Mouse (Mus musculus): ENCODE measurements around the gene Marcks.
"Not testable (repeated sequence)": the region's sequence is repeated elsewhere in the genome, so short reads cannot be mapped to it uniquely, and the experiment has no call there.

Marcks gene

DNA sequence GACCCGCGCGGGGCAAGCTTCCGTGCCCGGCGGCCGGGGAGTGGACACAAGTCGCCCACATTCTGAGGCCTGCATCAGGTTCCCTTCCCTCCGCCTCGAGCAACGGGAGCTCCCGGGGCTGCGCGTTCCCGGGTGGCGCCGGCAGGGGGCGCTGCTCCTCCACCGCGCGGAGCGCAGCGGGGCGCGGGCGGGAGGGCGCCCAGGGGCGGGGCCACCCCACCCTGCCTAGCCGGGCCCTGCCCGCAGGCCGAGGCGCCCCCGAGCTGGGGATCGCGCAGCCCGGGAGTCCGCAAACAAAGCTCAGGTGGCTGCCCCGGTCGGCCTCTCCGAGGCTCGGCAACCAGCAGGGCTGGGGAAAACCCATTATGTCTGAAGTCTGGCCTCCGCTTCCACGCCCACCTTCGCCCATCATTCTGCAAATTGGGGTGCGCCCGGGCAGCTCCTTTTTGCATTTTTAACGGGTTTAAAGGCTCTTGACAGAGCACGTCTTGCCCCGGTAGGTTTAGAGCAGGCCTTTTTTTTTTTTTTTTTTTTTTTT is 1.7 kb downstream of the Marcks start:
- in situ Hi-C loops (cut with MboI; ENCODE audit: low sequenced_read_pairs) = no loop called here

- in situ Hi-C loops (cut with MboI; ENCODE audit: low sequenced_read_pairs) = no loop called here
These were observed 2.6 kb downstream of the Marcks start for GRCm38 (mm10) chr10:37135951-37136751.

GRCm38 (mm10) chr10:37133876-37134708 is 4.6 kb downstream of the Marcks start:
- in situ Hi-C loops (cut with MboI; ENCODE audit: low sequenced_read_pairs) = no loop called here

DNA sequence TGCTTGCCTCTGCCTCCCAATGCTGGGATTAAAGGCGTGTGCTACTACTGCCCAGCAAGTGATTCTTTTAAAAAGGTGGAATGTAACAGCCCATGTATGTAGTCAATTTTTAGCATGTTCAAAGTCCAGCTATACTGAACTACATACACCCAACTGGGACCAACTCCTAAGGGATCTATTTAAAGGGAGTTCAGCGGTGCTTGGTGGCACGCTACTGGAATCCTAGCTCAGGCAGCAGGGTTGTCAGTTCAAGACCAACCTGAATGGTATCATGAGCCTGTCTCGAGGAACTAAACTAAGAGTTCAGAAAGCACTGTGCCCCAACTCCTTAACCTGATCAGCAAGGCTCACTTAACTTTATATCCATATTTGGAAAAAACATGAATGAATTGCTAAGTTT is 6.0 kb downstream of the Marcks start:
- in situ Hi-C loops (cut with MboI; ENCODE audit: low sequenced_read_pairs) = no loop called here

DNA sequence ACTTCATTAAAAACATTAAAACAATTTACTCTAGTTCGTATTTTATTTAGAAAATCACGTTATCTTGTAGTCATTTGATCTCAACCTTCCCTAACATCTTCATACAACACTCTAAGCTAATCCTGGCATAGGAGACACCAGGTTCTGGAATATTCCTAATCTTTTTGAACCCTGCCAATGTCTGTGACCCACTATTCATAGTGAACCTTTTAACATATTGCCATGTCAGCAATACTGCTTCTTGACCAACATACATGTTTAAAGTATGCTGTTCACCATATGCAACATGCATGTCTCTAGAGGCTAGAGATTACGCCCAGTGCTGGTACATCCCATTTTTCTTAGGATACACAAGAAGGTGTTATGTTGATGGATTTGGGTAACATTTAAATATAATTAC is 9.1 kb downstream of the Marcks start:
- in situ Hi-C loops (cut with MboI; ENCODE audit: low sequenced_read_pairs) = no loop called here

DNA sequence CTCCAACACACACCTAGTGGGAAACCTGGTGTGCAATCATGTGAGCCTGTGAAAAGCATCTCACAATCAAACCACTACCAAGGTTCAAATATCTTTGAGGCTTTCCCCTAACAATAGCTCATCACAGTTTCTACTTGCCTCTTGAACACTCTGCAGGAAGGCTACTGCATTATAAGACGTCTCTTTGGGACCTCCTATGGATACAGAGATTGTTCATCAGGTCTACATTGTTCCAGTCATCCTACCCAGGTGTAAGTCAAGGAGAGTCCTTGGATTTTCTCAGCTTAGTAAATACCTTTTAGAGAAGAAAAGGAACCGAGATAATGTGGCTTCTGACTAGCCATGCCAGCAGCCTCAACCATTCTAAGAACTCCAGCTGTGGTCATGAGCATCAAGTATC is 23.4 kb downstream of the Marcks start:
- in situ Hi-C loops (cut with MboI; ENCODE audit: low sequenced_read_pairs) = no loop called here

DNA sequence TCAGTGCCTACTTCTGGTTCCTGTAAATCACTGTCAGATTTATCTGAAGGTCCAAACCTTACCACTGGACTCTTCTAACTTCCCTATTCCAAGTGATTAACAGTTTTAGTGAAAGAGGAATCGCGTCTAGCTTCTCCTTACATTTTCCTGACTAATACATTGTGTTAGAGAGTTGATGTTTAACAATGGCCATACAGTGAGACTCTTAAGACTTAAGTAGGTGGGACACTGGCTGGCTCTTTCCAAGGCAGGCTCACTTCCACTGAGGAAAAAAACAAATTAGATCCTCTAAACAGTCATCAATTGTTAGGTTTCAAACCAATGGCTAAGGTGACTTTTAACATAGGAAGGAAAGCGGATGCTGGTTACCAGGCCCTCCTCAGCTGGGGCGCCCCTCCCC is 25.9 kb downstream of the Marcks start:
- in situ Hi-C loops (cut with MboI; ENCODE audit: low sequenced_read_pairs) = no loop called here

DNA sequence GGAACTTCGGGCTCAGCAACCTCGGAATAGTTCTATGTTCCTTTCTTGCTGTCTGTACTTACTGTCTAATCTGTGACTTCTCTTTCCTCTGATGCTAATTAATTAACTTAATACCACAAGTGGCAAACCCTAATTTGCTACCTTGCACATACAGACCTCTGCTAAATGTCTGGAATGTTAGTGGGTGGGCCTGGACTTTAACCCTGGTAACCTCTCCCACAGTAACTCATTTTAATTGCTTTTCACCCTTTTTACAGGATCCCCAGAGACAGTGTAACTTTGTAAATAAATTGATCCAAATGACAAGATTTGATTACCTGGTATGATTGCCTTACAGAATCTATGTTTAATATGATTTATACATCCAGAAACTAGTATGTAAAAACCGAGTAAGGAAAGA is 26.4 kb downstream of the Marcks start:
- in situ Hi-C loops (cut with MboI; ENCODE audit: low sequenced_read_pairs) = no loop called here

GRCm38 (mm10) chr10:37111432-37111831 is 27.3 kb downstream of the Marcks start:
- in situ Hi-C loops (cut with MboI; ENCODE audit: low sequenced_read_pairs) = no loop called here

DNA sequence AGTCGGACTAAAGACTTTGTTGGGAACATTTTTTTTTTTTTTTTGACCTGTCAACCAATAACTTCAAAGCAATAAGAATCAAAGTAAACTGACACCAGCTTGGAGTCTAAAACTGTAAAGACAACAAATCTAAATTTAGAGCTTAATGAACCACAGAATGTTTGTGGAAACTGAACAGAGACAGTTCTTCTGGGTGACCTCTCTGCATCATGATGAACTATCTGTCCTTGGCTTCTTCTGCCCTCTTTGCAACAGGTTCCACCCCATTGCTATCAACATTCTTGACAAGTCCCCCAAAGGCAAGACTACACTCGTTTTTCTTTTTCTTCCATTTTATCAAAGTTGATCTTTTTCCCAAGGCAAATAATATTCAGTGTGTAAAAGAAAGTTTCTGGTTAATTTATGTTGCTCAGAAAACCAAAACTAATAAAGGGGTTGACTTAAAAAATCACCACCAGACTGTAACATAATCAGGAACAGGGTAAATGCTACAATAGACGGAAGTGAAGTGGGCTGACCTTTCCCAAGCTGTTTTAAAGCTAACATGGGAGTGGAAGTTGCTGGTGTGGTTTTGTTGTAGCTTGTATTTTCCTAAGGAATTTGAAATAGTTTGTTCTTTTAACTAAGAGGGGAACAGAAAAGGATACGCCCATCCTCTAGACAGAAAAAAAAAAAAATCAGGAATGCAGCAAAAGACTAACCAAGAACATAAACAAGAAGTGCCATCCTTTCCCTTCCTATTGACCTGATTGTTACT is 31.7 kb downstream of the Marcks start:
- in situ Hi-C loops (cut with MboI; ENCODE audit: low sequenced_read_pairs) = no loop called here

- in situ Hi-C loops (cut with MboI; ENCODE audit: low sequenced_read_pairs) = no loop called here
These were observed 32.4 kb downstream of the Marcks start for GRCm38 (mm10) chr10:37106303-37106702.

DNA sequence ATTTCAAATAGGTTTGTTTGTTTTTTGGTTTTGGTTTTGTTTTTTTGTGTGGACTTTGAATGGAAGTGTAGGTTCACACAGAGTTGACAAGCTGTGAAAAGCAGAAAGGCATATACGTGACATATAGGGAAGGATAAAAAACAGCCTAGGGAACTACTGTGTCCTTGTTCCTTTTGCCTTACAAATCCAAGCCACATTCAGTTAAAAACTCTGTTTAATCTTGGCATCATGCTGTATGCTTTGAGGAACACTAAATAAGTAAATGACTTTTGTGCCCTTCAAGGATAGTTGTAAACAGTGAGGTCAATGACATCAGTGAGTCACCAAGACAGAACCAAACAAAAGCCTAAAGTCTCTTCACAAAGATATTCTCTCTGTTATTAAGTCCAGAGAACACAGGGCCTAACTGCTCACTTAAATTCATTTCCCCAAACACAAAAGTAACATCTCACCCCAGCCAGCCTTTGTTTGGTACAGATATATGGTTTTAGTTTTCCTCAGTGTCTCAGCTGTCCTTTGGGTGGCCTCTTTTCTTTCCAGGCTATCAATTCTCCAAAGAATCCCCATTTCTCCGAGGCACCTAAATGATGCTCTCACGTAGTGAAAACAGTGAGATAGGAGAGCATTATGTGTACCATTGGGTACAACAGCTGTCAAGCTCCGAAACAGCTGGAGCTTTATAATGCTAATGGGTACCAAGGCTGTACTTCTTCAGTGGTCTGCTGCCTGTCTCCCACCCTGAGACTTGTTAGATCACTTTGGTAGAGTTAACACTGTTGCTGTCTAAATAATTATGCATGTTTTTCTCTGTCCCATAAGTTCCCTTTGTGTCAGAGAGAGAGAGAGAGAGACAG is 36.3 kb downstream of the Marcks start:
- in situ Hi-C loops (cut with MboI; ENCODE audit: low sequenced_read_pairs) = no loop called here

DNA sequence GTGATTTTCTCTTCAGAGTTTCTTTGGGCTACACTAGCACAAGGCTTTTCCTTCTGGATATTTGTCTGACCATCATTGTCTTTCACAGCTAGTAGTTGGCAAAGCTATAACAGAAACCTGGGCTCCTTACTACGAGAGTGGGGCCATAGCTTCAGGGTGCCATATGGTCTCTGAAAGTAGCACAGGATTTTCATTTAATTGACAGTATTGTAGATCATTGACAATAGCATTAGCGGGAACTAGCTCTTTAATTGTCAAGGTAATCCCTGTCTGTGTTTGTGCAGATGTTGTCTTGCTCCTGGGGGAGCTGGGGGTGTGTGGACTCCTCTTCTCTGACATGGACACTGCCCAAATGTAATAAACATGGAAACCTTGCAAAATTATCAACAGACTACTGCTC is 37.0 kb downstream of the Marcks start:
- in situ Hi-C loops (cut with MboI; ENCODE audit: low sequenced_read_pairs) = no loop called here

GRCm38 (mm10) chr10:37096529-37096928 is 42.2 kb downstream of the Marcks start:
- in situ Hi-C loops (cut with MboI; ENCODE audit: low sequenced_read_pairs) = no loop called here

DNA sequence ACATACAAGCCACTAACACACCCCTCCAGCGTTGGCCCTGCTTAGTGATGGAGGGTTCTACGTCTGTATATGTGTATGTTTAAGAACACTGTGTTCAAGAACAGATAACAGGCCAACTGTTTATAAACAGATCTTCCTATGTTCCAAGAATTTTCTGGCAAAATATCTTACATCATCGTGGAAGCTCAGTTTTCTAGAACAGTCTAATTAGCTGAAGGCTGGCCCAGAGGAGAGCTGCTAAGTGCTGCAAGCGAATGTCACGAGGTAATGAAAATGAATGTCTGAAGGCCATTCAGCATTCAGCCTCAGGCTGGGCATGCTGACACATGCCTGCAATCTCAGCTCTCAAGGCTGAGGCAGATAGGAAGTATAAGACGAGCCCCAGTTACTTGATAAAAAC is 42.9 kb downstream of the Marcks start:
- in situ Hi-C loops (cut with MboI; ENCODE audit: low sequenced_read_pairs) = no loop called here

- in situ Hi-C loops (cut with MboI; ENCODE audit: low sequenced_read_pairs) = no loop called here
These were observed 45.4 kb downstream of the Marcks start for GRCm38 (mm10) chr10:37093306-37093705.

- in situ Hi-C loops (cut with MboI; ENCODE audit: low sequenced_read_pairs) = no loop called here
These were observed 48.3 kb downstream of the Marcks start for GRCm38 (mm10) chr10:37090411-37090810.

- in situ Hi-C loops (cut with MboI; ENCODE audit: low sequenced_read_pairs) = not testable (repeated sequence)
These were observed 54.6 kb downstream of the Marcks start for GRCm38 (mm10) chr10:37084071-37084470.
